Mouse (Mus musculus) liver, postnatal 0 days (tissue): ENCODE data around the gene AI464131. TPM values are rescaled to one million over a fixed set of nuclear protein-coding genes. Genes with fewer than 3 reads are reported as not detected.

Experiments used
- ATAC-seq: fragments of 200-750 bp; cut with Nextera tagmentation; 2 replicates; pipeline ENCODE4 v1.8.0; 2017; ENCODE audit warnings: mild to moderate bottlenecking, moderate library complexity
- DNase-seq: peaks from one replicate; pipeline ENCODE4 v3.0.0-alpha.2; 2016
- H3K27ac ChIP-seq: fragments of 300-500 bp; sonication (generic); 2 replicates; pipeline ENCODE4 v1.5.1; 2014; ENCODE audit warnings: antibody characterized with exemption, moderate library complexity, mild to moderate bottlenecking, low read depth
- H3K27me3 ChIP-seq: fragments of 300-500 bp; sonication (generic); 2 replicates; pipeline ENCODE4 v1.6.1; 2014; ENCODE audit warnings: low read length, control low read depth, mixed read lengths; ENCODE audit not compliant: insufficient read depth
- H3K36me3 ChIP-seq: fragments of 300-500 bp; sonication (generic); replicated peaks from 2 replicates; pipeline ENCODE4 v1.6.1; 2014; ENCODE audit warnings: mild to moderate bottlenecking, control low read depth, low read length, moderate library complexity, mixed read lengths; ENCODE audit not compliant: insufficient read depth
- H3K4me1 ChIP-seq: fragments of 300-500 bp; sonication (generic); 2 replicates; pipeline ENCODE4 v1.6.1; 2014; ENCODE audit warnings: antibody characterized with exemption, mild to moderate bottlenecking, control low read depth; ENCODE audit not compliant: insufficient read depth
- H3K4me2 ChIP-seq: fragments of 300-500 bp; sonication (generic); 2 replicates; pipeline ENCODE4 v1.6.1; 2014; ENCODE audit warnings: low read depth, mild to moderate bottlenecking, low read length, moderate library complexity, mixed read lengths
- H3K4me3 ChIP-seq: fragments of 300-500 bp; sonication (generic); 2 replicates; pipeline ENCODE4 v1.5.1; 2014; ENCODE audit warnings: low read depth, low read length
- H3K9ac ChIP-seq: fragments of 300-500 bp; sonication (generic); replicated peaks from 2 replicates; pipeline ENCODE4 v1.6.1; 2014; ENCODE audit warnings: mild to moderate bottlenecking, moderate library complexity
- H3K9me3 ChIP-seq: fragments of 300-500 bp; sonication (generic); 2 replicates; pipeline ENCODE4 v1.6.1; 2016; ENCODE audit warnings: mild to moderate bottlenecking, control low read depth, low read length, mixed read lengths
- CTCF ChIP-seq: sonication (generic); IDR thresholded peaks from 2 replicates; pipeline ENCODE4 v1.5.1; 2016; ENCODE audit warnings: antibody characterized with exemption, low read depth
- EP300 ChIP-seq: IDR thresholded peaks from 2 replicates; pipeline ENCODE4 v1.6.1; 2016; ENCODE audit warnings: antibody characterized with exemption, low read depth, mild to moderate bottlenecking
- WGBS: fragments of 180-500 bp; shearing (Covaris S2); extraction: QIAGEN DNeasy Blood & Tissue Kit; methylation state at CpG from one replicate; pipeline ENCODE4 v1.1.7; 2014; ENCODE audit not compliant: insufficient replicate concordance; 5-methylcytosine and 5-hydroxymethylcytosine counted together
- polyA plus RNA-seq: library from polyadenylated mRNA; unstranded; fragments of >200 nt; fragmentation: Nextera tagmentation; extraction: Ambion mirVana; gene quantifications from 2 replicates; pipeline ENCODE4 v1.2.1, GENCODE M21; 2015

AI464131 gene
- polyA plus RNA-seq, 1 experiment from 2014 or later = 2.0 TPM

- 25% methylated on average over 6 of the region's 6 CpGs for WGBS
- Histone ChIP-seq H3K27me3 (no peaks in the 10 kb centered on the region), H3K9me3 (no peaks in the 10 kb centered on the region), H3K4me2 (no peak overlapping the region), H3K4me1 (no peaks in the 10 kb centered on the region), H3K4me3 (no peak overlapping the region), H3K36me3 (no peaks in the 10 kb centered on the region), H3K9ac (no peak overlapping the region), H3K27ac (no peak overlapping the region)
- ATAC-seq (no peak), DNase-seq (peak; percentile 52)
- TF ChIP-seq EP300 = no peak
- no peak for TF ChIP-seq CTCF
These were observed 29.5 kb upstream of the AI464131 start for GRCm38 (mm10) chr4:41532420-41532819.

DNA sequence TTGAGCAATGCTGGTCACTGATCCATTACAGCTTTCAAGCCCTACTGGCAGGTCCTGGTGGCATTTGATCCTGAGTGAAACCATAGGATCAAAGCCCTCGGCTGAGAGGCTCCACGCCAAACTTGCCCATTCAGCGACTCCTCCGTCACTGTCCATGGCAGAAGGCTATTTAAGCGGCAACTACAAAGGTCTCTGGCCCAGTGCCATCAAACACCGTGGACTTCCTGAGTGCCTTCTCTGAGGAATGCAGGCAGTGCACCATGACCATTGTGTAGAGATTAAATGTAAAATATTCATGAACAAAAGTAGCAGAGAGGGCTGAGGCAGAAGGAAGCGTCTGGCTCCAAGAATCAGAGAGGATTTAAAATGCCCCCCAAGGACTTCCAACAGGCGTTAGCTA, 25.1 kb upstream of the AI464131 start:
- no peaks in the 10 kb centered on the region for H3K27me3 ChIP-seq
- ATAC-seq (no peak), DNase-seq (no peak)
- no peaks in the 10 kb centered on the region for H3K4me1 ChIP-seq
- H3K27ac ChIP-seq = no peak overlapping the region
- no peak overlapping the region for H3K4me3 ChIP-seq
- no peaks in the 10 kb centered on the region for H3K9me3 ChIP-seq
- no peak overlapping the region for H3K4me2 ChIP-seq
- H3K36me3 ChIP-seq = no peaks in the 10 kb centered on the region
- H3K9ac ChIP-seq = no peak overlapping the region
- TF ChIP-seq CTCF (no peak), EP300 (no peak)
- WGBS = 45% methylated on average over 8 of the region's 8 CpGs

DNA sequence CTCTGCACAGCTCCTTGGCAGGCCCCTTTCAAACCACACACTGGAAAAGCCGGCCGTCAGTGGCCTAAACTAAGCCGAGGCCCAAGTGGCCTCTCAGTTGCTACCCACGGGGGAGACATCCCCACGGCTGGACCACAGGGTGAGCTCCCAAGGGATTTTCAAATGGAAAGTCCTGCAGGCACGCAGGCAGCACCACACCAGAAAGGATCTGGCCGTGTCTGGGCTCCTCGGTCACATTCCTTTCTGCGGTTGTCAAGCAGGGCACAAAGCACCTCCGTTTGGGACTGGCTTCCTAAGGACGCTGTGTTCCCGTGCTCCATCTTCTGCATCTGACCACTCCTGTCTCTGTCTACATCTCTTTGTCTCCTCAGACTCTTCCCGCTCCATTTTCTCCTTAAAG, 24.2 kb upstream of the AI464131 start:
- Histone ChIP-seq H3K36me3 (no peaks in the 10 kb centered on the region), H3K9me3 (no peaks in the 10 kb centered on the region), H3K27ac (no peak overlapping the region), H3K9ac (no peak overlapping the region), H3K4me1 (no peaks in the 10 kb centered on the region), H3K4me2 (no peak overlapping the region), H3K27me3 (no peaks in the 10 kb centered on the region), H3K4me3 (no peak overlapping the region)
- ATAC-seq (no peak), DNase-seq (no peak)
- WGBS = 63% methylated on average over 13 of the region's 13 CpGs
- no peak for TF ChIP-seq EP300
- no peak for TF ChIP-seq CTCF

DNA sequence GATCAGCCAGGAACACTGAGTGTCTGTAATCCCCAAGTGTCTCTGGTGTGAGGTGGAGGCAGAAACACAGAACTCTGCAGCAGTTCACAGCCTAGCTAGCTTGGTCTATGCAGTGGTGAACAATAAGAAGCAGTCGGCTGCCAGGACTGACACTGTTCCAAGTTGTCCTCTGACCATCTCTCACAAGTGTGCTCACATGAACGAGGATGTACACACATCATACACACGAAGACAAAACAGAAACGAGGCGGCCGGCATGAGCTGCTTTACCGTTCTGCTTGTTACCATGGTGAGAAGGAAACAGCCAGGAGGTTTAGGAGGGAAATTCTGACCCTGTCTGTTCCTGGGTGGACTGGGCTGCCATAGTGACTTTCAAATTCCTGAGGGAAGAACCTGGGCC, 23.7 kb upstream of the AI464131 start:
- Histone ChIP-seq H3K27me3 (no peaks in the 10 kb centered on the region), H3K4me2 (no peak overlapping the region), H3K9ac (no peak overlapping the region), H3K36me3 (no peaks in the 10 kb centered on the region), H3K4me1 (no peaks in the 10 kb centered on the region), H3K9me3 (no peaks in the 10 kb centered on the region), H3K4me3 (no peak overlapping the region), H3K27ac (no peak overlapping the region)
- TF ChIP-seq EP300 (no peak), CTCF (no peak)
- WGBS = 73% methylated on average over 7 of the region's 7 CpGs
- no peak for ATAC-seq
- no peak for DNase-seq

DNA sequence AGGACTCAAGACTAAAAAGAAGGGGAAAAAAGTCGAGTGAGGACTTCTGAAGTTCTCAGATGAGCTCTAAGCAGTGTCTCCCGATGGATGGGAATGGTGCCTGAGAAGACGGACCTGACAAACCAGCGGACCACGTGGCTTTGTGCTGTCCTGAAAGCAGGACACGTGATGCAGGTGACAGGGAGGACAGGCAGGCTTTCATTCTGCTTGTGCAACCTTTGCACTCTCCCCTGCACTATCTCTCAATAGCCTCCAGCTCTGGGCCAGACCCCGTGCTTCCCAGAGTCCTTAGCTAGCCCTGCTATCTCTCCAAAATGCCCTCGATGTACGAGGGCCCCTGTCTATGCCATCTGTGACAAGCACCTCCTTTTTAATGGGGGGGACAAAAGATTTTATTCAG, 22.0 kb upstream of the AI464131 start:
- Histone ChIP-seq H3K9me3 (no peaks in the 10 kb centered on the region), H3K27ac (no peak overlapping the region), H3K4me1 (no peaks in the 10 kb centered on the region), H3K27me3 (no peaks in the 10 kb centered on the region), H3K4me3 (no peak overlapping the region), H3K9ac (no peak overlapping the region), H3K36me3 (no peaks in the 10 kb centered on the region), H3K4me2 (no peak overlapping the region)
- TF ChIP-seq CTCF (no peak), EP300 (no peak)
- DNase-seq (peak; percentile 36), ATAC-seq (peak; percentile 87)
- WGBS = 57% methylated on average over 9 of the region's 9 CpGs

DNA sequence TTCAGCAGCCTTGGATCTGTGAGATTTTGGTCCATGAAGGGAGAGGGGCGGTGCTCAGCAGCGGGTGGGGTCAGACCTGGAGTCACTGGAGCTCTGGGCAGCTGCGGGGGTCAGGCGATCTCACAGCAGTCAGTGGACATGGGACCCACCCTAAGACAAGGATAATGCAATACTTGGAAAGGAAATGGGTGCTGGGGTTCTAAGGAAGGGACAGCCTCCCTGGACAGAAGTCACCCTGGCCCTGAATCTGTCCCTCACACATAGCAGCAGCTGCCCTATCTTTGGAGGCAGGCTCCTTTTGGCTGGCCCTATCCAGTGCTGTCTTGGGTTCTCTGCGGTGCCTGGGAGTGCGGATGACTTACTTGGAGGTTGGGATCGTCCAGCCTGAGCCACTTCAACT, 21.0 kb upstream of the AI464131 start:
- Histone ChIP-seq H3K36me3 (no peaks in the 10 kb centered on the region), H3K4me3 (no peak overlapping the region), H3K9me3 (no peaks in the 10 kb centered on the region), H3K27me3 (no peaks in the 10 kb centered on the region), H3K9ac (no peak overlapping the region), H3K27ac (no peak overlapping the region), H3K4me2 (no peak overlapping the region), H3K4me1 (no peaks in the 10 kb centered on the region)
- ATAC-seq (no peak), DNase-seq (no peak)
- 75% methylated on average over 7 of the region's 7 CpGs for WGBS
- no peak for TF ChIP-seq EP300
- no peak for TF ChIP-seq CTCF

GRCm38 (mm10) chr4:41522788-41523187, 19.9 kb upstream of the AI464131 start:
- H3K9me3 ChIP-seq = no peaks in the 10 kb centered on the region
- no peaks in the 10 kb centered on the region for H3K27me3 ChIP-seq
- 49% methylated on average over 5 of the region's 5 CpGs for WGBS
- no peak overlapping the region for H3K27ac ChIP-seq
- H3K4me2 ChIP-seq = no peak overlapping the region
- H3K9ac ChIP-seq = no peak overlapping the region
- H3K36me3 ChIP-seq = no peaks in the 10 kb centered on the region
- H3K4me3 ChIP-seq = no peak overlapping the region
- TF ChIP-seq CTCF = peak; percentile 77
- TF ChIP-seq EP300 = no peak
- no peaks in the 10 kb centered on the region for H3K4me1 ChIP-seq
- DNase-seq = no peak
- no peak for ATAC-seq
